20 mouse cellular contexts compared by ENCODE assay signal in genomic region chr3:142768498-142768897, GRCm38 (mm10). TPM values are rescaled to one million over a fixed set of nuclear protein-coding genes. Genes with fewer than 3 reads are reported as not detected.
A peak's percentile ranks its signal among the peaks of the same experiment; 100 is the strongest.
DNase-seq lines count a peak whose midpoint lies in the region; ATAC-seq and TF ChIP-seq lines count a peak whose summit lies in the region.
"Had no signal": no experiment of that assay in that cellular context is flagged by ENCODE, and none has a peak within 500 bp of the region (broad histone marks: within the 10 kb centered on the region; RNA-seq: fewer than 3 reads in every experiment).

No protein-coding gene starts in this region.

- no peaks in the 10 kb centered on the region for H3K9me3 ChIP-seq in liver, embryonic 12.5 days (replicated peaks)
- H3K9me3 ChIP-seq in liver, postnatal 0 days (ENCODE audit: low read length), result no peaks in the 10 kb centered on the region
- H3K9me3 ChIP-seq: embryonic facial prominence, embryonic 10.5 days; embryonic facial prominence, embryonic 12.5 days; forebrain, embryonic 13.5 days; forebrain, embryonic 15.5 days had no signal

- WGBS in liver, embryonic 12.5 days (ENCODE audit: insufficient replicate concordance), result 84% methylated on average over 6 of the region's 6 CpGs
- WGBS in liver, postnatal 0 days (ENCODE audit: insufficient replicate concordance), result 85% methylated on average over 6 of the region's 6 CpGs

- peaks cover 29% of the 10 kb centered on the region for H3K36me3 ChIP-seq in liver, embryonic 12.5 days
- peaks cover 16% of the 10 kb centered on the region for H3K36me3 ChIP-seq in liver, postnatal 0 days (replicated peaks; ENCODE audit: insufficient read depth, low read length)

- no peak overlapping the region for H3K9ac ChIP-seq in liver, embryonic 12.5 days
- H3K9ac ChIP-seq in liver, postnatal 0 days (replicated peaks), result no peak overlapping the region
- H3K9ac ChIP-seq: embryonic facial prominence, embryonic 12.5 days; forebrain, embryonic 13.5 days; forebrain, embryonic 15.5 days; forebrain, postnatal 0 days had no signal

- H3K4me3 ChIP-seq in liver, embryonic 12.5 days, result no peak overlapping the region
- H3K4me3 ChIP-seq in liver, postnatal 0 days (ENCODE audit: low read depth, low read length), result no peak overlapping the region
- H3K4me3 ChIP-seq: embryonic facial prominence, embryonic 10.5 days; embryonic facial prominence, embryonic 12.5 days; forebrain, embryonic 13.5 days; forebrain, embryonic 15.5 days had no signal

- H3K27me3 ChIP-seq in liver, embryonic 12.5 days (replicated peaks), result no peaks in the 10 kb centered on the region
- H3K27me3 ChIP-seq in liver, postnatal 0 days (ENCODE audit: insufficient read depth, low read length), result no peaks in the 10 kb centered on the region
- H3K27me3 ChIP-seq: embryonic facial prominence, embryonic 12.5 days; forebrain, embryonic 13.5 days; forebrain, embryonic 15.5 days; Patski had no signal

- peaks cover 62% of the 10 kb centered on the region for H3K4me1 ChIP-seq in liver, embryonic 12.5 days
- peaks cover 33% of the 10 kb centered on the region for H3K4me1 ChIP-seq in liver, postnatal 0 days (ENCODE audit: insufficient read depth)

- DNase-seq in liver, result no peak
- peak; percentile 33 for DNase-seq in 416B (ENCODE audit: low read depth)
- DNase-seq in liver, postnatal 0 days, result no peak
- no peak for DNase-seq in layer of hippocampus, postnatal 25 days (ENCODE audit: extremely low spot score in 1 of 2, low spot score in 1 of 2)
- DNase-seq: adrenal gland, adult 8-10 months; adrenal gland, postnatal 14 days; adrenal gland, postnatal 36 days; cerebellum, adult 11-12 months; cerebellum, adult 2 months; cerebellum, adult 9-10 months; cerebellum, postnatal 10 days; cerebellum, postnatal 25 days; forebrain, postnatal 0 days had no signal

- no peak overlapping the region for H3K27ac ChIP-seq in liver, embryonic 12.5 days
- no peak overlapping the region for H3K27ac ChIP-seq in liver, postnatal 0 days (ENCODE audit: low read depth)
- H3K27ac ChIP-seq: embryonic facial prominence, embryonic 10.5 days; embryonic facial prominence, embryonic 12.5 days; forebrain, embryonic 13.5 days; forebrain, embryonic 15.5 days had no signal

- H3K4me2 ChIP-seq in liver, embryonic 12.5 days, result peak overlapping the region; percentile 27; the same call in 1 of the 2 replicates
- H3K4me2 ChIP-seq in liver, postnatal 0 days (ENCODE audit: low read depth, low read length), result 0 out of 2 replicates have a peak overlapping the region, but pooled peaks have one; percentile 5
- H3K4me2 ChIP-seq: embryonic facial prominence, embryonic 12.5 days; forebrain, embryonic 13.5 days; forebrain, embryonic 15.5 days had no signal

- TF ChIP-seq CTCF in liver, postnatal 0 days (IDR thresholded peaks at IDR 0.05; ENCODE audit: low read depth), result no peak

- no peak for ATAC-seq in liver, embryonic 12.5 days
- no peak for ATAC-seq in liver, postnatal 0 days
- ATAC-seq: activated CD4-positive, CD25-positive, alpha-beta regulatory T cell, adult 4 months; forebrain, embryonic 13.5 days; forebrain, embryonic 15.5 days; forebrain, postnatal 0 days; Patski had no signal

- no peak for TF ChIP-seq EP300 in liver, postnatal 0 days (IDR thresholded peaks at IDR 0.05; ENCODE audit: low read depth)

RNA-seq across cellular contexts. Expression of gene Gtf2b, which starts 3.7 kb away (rescaled TPM):
- polyA plus RNA-seq in liver, embryonic 12.5 days (2016; fragmentation: Nextera tagmentation; extraction: Ambion mirVana), result 46.5 and 50.7 TPM in 2 replicates
- 74.6 and 75.4 TPM in 2 replicates for polyA plus RNA-seq in liver, postnatal 0 days (2015; fragmentation: Nextera tagmentation; extraction: Ambion mirVana)
- total RNA-seq in layer of hippocampus, postnatal 25 days (2021), result 10 to 100 TPM; 36.9 to 44.7 TPM
